Mouse (Mus musculus) stomach, postnatal 0 days (tissue): Measurements from ENCODE around the gene Hivep2.

ENCODE experiments used
- CTCF ChIP-seq: IDR thresholded peaks from 2 replicates; pipeline ENCODE4 v1.5.1; 2016; ENCODE audit warnings: antibody characterized with exemption, low read depth, mild to moderate bottlenecking, moderate library complexity
- EP300 ChIP-seq: optimal IDR thresholded peaks from 2 replicates; pipeline ENCODE3; 2016; ENCODE audit warnings: antibody characterized with exemption

- no peak for TF ChIP-seq CTCF
- no peak for TF ChIP-seq EP300
Observed at GRCm38 (mm10) chr10:14195778-14196650, 230.1 kb downstream of the Hivep2 start.
